Mouse (Mus musculus): ENCODE measurements around the gene Pbld2.

Gene Pbld2

DNA sequence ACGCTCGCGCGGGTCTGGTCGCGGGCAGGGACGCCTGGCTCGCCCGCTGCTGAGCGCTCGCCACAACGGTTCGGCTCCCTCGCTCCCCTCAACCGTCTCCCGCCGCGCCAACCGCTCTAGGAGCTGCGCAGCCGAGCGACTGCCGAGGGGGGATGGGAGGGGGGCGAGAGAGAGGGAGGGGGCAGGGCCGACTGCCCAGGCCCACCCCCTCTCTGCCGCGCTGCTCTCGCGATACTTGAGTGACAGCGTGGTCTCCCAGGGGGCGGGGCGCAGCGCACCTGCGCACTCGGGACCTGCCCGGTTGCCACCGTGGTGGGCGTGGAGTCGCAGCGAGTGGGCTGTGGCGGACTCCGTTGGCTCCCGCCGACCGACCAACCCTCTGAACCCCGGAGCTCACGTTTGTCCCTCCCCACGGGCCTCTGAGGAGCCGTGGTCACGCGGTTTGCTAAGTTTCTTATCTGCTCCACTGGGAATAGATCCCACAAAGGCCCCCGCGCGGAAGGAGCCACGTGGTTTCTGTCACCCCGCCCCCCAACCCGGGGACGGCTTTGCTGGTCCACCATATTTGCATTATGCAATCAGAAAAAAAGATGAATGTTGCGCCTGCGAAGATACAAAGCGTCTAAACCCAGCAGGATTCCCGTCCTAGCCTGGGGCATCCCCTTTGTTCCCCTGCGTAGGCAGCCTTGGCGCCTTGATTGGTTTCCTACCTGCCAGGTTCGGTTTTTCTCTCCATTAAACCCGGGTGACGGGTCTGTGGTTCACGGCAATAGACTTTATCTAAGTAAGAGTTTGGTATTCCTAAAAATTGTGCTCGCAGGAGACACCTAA lies at the start of gene Pbld2, which contains the start of gene Hnrnph3:
Pbld2 (plus strand) TSS at position 567 of the 831 bp plus-strand sequence.
Hnrnph3 (minus strand) TSS at position 469 of the 831 bp plus-strand sequence.
- DNase-seq (ENCODE audit: low read depth in 2 of 2, low spot score in 2 of 2) = peak; percentile 99

GRCm38 (mm10) chr10:62979667-62980038 lies 44.5 kb upstream of the Pbld2 start:
- DNase-seq (ENCODE audit: low read depth in 2 of 2, low spot score in 2 of 2) = no peak

- peak; percentile 76 to 81 for DNase-seq (ENCODE audit: low read depth in 2 of 2, low spot score in 2 of 2)
Observed at GRCm38 (mm10) chr10:62980039-62980954, 43.8 kb upstream of the Pbld2 start, which contains the start of gene Rufy2. Gene Rufy2 (plus strand): TSS chr10:62980223.

GRCm38 (mm10) chr10:62984072-62984471 lies 40.0 kb upstream of the Pbld2 start:
- peak; percentile 49 to 61 for DNase-seq (ENCODE audit: low read depth in 2 of 2, low spot score in 2 of 2)

- DNase-seq (ENCODE audit: low read depth in 2 of 2, low spot score in 2 of 2) = no peak
Observed at GRCm38 (mm10) chr10:62984495-62984894, 39.6 kb upstream of the Pbld2 start.

DNA sequence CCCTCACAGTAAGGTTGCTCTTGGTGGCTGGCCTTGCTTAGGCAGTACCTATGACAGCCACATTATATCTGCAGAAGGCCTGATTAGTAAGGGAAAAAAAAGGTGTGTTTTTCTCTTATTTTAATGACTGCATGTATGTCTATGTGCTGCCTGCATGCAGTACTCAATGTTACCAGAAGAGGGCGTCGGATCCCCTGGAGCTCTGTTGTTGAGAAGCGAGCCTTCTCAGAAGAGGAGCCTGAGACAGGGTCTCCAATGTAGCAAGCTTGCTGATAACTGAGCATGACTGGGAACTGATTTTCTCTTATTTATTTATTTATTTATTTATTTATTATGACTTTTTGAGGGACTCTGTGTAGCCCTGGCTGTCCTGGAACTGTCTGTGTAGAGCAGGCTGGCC lies 36.8 kb upstream of the Pbld2 start:
- DNase-seq (ENCODE audit: low read depth in 2 of 2, low spot score in 2 of 2) = peak; percentile 28 to 52

DNA sequence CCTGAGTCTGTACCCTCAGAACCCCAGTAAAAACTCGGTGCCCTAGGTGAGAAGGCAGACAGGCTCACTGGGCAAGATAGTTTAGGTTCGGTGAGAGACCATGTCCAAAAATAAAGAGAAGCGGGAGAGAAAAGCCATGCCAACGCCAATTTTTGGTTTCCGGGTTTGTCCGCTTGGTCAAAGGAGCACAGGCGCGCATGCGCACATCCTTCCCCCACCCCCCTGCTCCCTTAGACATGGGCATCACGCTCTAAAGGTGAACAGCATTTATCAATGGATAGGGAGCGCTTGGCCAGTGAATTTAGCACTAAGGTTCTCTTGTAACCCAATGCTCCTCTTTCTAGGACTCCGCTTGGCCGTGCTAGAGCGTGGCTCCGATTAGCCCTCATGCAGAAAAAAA lies 33.5 kb upstream of the Pbld2 start:
- no peak for DNase-seq (ENCODE audit: low read depth in 2 of 2, low spot score in 2 of 2)

DNA sequence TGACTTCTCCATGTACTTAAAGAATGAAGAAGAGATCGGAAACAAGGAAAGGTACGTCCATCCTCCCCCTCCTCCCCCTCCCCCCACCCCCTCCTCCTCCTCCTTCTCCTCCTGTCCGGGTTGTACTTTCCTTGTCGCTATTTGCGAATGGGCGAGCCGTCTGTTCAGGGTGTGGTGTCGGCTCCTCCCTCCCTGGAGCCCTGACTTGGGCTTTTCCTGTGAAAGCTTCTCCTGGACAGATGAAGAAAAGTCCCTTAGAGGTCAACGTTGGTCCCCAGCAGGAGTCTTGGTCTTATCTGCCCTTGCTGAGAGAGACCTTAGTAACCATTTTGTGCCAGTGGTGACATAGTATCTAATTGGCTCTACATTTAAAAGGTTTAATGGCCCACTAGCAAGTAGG lies 30.1 kb upstream of the Pbld2 start:
- DNase-seq (ENCODE audit: low read depth in 2 of 2, low spot score in 2 of 2) = no peak

GRCm38 (mm10) chr10:63000584-63000983 lies 23.5 kb upstream of the Pbld2 start:
- no peak for DNase-seq (ENCODE audit: low read depth in 2 of 2, low spot score in 2 of 2)

- no peak for DNase-seq (ENCODE audit: low read depth in 2 of 2, low spot score in 2 of 2)
Observed at GRCm38 (mm10) chr10:63003252-63003651, 20.9 kb upstream of the Pbld2 start.

GRCm38 (mm10) chr10:63004556-63004955 lies 19.6 kb upstream of the Pbld2 start:
- DNase-seq (ENCODE audit: low read depth in 2 of 2, low spot score in 2 of 2) = no peak

GRCm38 (mm10) chr10:63008193-63008592 lies 15.9 kb upstream of the Pbld2 start:
- no peak for DNase-seq (ENCODE audit: low read depth in 2 of 2, low spot score in 2 of 2)

DNA sequence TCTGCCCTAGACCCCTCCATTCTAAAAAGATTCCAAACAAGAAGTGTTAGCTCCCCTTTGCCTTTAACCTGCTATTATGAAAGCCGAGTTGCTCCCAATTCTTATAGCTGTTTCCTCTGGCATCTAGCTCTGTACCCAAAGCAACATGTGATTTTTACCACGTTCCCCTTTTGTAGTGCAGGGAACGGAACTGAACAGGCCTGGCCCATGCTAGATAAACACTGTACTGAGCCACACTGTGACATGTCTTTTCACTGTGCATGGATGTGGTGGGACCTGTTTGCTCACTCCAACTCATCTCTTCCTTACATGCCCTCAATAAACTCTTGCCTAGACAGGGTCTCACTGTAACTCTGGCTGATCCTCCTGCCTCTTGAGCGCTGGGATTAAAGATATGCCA lies 13.8 kb upstream of the Pbld2 start:
- no peak for DNase-seq (ENCODE audit: low read depth in 2 of 2, low spot score in 2 of 2)

DNA sequence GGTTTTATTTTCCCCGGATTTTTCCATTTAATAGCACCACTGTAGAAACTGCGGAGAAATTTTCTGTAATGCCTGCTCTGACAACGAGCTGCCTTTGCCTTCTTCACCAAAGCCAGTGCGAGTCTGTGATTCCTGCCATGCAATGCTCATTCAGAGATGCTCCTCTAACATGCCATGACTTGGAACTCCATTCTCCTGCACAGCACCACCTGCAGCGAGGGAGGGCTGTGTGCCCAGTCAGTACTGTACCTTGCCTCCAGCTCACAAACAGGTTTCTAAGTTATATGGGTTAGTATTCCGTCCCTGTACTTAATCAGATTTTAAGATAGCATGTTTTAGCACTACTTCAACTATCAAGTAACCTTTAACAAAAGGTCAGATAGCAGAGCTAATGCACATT lies 12.6 kb upstream of the Pbld2 start:
- DNase-seq (ENCODE audit: low read depth in 2 of 2, low spot score in 2 of 2) = no peak

DNA sequence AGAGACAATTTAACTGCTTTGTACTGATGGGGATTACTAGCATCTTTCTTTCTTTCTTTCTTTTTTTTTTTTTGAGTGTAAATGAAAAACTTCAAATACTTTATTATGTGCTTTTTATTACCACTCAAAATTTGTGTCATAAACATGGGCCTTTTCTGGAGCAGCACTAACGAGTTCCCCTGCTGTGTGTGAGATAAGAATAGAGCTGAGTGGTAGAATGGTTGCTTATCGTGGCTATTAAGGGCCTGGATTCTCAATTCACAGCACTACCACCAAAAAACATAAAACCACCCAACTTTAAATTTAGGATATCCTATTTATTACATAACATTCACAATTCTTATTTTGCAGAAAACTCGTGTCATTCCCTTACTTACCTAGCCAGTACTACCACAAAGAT lies 10.6 kb upstream of the Pbld2 start:
- no peak for DNase-seq (ENCODE audit: low read depth in 2 of 2, low spot score in 2 of 2)

DNA sequence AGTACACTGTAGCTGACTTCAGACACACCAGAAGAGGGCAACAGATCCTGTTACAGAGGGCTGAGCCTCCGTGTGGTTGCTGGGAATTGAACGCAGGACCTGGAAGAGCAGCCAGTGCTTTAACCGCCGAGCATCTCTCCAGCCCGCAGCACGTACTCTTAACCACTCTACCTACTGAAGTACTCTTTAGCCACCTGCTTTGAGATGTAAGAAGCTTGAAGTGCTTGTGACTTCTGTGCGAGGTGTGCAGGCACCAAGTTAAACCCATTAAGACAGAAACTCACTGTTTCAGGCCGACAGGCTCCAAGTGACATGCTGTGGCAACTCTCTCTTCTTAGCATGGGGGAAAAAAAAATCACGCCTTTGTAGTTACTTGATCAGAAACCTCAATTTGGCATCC lies 9.9 kb upstream of the Pbld2 start:
- DNase-seq (ENCODE audit: low read depth in 2 of 2, low spot score in 2 of 2) = no peak

DNA sequence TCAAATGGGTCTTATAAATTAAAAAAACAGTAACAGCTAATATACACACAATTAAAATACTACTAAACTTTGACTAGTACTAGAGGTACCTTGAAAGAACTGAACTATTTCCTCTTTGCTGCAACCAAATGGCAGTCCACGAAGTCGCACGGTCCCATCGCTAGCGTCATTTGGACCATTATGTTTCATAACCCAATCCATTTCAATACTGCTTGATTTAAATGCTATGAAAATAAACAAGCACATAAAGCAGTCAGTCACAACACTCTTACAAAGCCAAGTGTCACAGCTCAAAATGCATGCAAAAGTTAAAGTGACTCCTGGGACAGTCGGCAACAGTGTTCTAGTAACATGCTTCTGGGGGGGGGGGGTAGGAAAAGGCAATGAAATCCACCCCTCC lies 4.8 kb upstream of the Pbld2 start:
- DNase-seq (ENCODE audit: low read depth in 2 of 2, low spot score in 2 of 2) = no peak

- DNase-seq (ENCODE audit: low read depth in 2 of 2, low spot score in 2 of 2) = no peak
Observed at GRCm38 (mm10) chr10:63021702-63022101, 2.4 kb upstream of the Pbld2 start.

- no peak for DNase-seq (ENCODE audit: low read depth in 2 of 2, low spot score in 2 of 2)
Observed at GRCm38 (mm10) chr10:63022541-63023120, 1.5 kb upstream of the Pbld2 start.

- DNase-seq (ENCODE audit: low read depth in 2 of 2, low spot score in 2 of 2) = peak; percentile 52 to 60
Observed at GRCm38 (mm10) chr10:63023121-63023748, 880 bp upstream of the Pbld2 start.

DNA sequence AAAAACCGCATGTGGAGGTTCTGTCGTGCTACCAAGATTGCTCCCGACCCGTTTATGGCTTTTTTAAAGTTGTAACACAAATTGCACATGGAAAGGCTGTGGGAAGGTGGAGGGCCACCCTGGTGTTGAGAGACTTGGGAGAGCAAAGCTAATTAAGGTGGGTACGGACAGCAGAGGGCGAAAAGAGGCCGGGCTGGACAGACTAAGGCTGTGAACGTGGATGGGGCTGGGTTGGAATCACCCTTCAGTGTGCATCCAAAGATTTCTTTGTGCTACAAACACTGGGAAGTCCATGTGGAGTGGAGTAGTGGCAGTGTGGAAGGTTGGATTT lies 430 bp downstream of the Pbld2 start:
- peak in 1 of 2 experiments; percentile 9 for DNase-seq (ENCODE audit: low read depth in 2 of 2, low spot score in 2 of 2)
